Comparison of ENCODE assay signal across 21 mouse cellular contexts in the genomic region with DNA sequence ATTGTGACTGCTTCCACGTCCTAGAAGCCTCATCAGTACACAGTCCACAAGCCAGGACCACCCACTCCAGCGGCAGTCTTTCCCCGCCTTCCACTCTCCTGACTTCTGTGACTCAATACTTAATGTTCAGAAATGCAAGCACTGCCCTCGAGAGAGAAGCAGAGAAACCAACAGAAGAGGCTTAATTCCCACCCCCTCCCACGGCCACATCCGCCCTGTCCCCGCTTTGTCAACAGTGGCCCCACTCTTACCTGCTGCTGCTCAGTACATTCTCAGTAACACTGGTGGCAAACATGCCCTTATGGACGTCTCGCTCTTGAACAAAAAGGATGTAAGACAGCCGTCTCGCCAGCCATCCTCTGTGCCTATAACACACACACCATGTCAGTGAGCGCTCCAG. TPM values are rescaled to one million over a fixed set of nuclear protein-coding genes. Genes with fewer than 3 reads are reported as not detected.
A peak's percentile ranks its signal among the peaks of the same experiment; 100 is the strongest.
DNase-seq lines count a peak whose midpoint lies in the region; ATAC-seq lines count a peak whose summit lies in the region.
"Had no signal": no experiment of that assay in that cellular context is flagged by ENCODE, and none has a peak within 500 bp of the region (broad histone marks: within the 10 kb centered on the region; RNA-seq: fewer than 3 reads in every experiment).

No protein-coding gene starts in this region.

- H3K27ac ChIP-seq in liver, embryonic 12.5 days: 0 out of 2 replicates have a peak overlapping the region, but pooled peaks have one; percentile 4
- 0 out of 2 replicates have a peak overlapping the region, but pooled peaks have one; percentile 19 for H3K27ac ChIP-seq in liver, embryonic 15.5 days (replicated peaks)
- H3K27ac ChIP-seq in lung, embryonic 16.5 days (ENCODE audit: low read length): peak overlapping the region; percentile 67
- H3K27ac ChIP-seq: heart, embryonic 15.5 days; kidney, embryonic 15.5 days; midbrain, embryonic 12.5 days had no signal

- DNase-seq in lung, postnatal 36 days: peak; percentile 67
- no peak for DNase-seq in left cerebral cortex, postnatal 36 days (ENCODE audit: low spot score in 2 of 2)
- DNase-seq in adrenal gland, postnatal 36 days: no peak
- no peak for DNase-seq in thymus, postnatal 14 days
- DNase-seq: adrenal gland, postnatal 25 days; B cell, adult 2 months; cerebellum, adult 2 months; cerebellum, postnatal 14 days; kidney, adult 18-20 months; kidney, postnatal 25 days; thymus, adult 2 months; thymus, postnatal 4 days had no signal

- no peaks in the 10 kb centered on the region for H3K9me3 ChIP-seq in liver, embryonic 12.5 days (replicated peaks)
- no peaks in the 10 kb centered on the region for H3K9me3 ChIP-seq in liver, embryonic 15.5 days (replicated peaks)
- H3K9me3 ChIP-seq in lung, embryonic 16.5 days (ENCODE audit: control insufficient read depth, low read length): no peaks in the 10 kb centered on the region
- H3K9me3 ChIP-seq: heart, embryonic 15.5 days; kidney, embryonic 15.5 days; midbrain, embryonic 12.5 days had no signal

- no peak for ATAC-seq in liver, embryonic 12.5 days
- ATAC-seq in liver, embryonic 15.5 days (ENCODE audit: insufficient read depth): peak; percentile 32; the same call in 1 of the 2 replicates
- ATAC-seq in lung, embryonic 16.5 days (ENCODE audit: low read depth): peak; percentile 82
- ATAC-seq: forebrain, embryonic 16.5 days; hindbrain, embryonic 16.5 days had no signal

- intact Hi-C loops in left cerebral cortex, postnatal 36 days (cut with DNase I): loop anchor here (10.0 kb wide), 1 partner anchor 214 kb away; no protein-coding TSS in a partner anchor

- H3K4me3 ChIP-seq in liver, embryonic 12.5 days: no peak overlapping the region
- H3K4me3 ChIP-seq in liver, embryonic 15.5 days (replicated peaks): no peak overlapping the region
- no peak overlapping the region for H3K4me3 ChIP-seq in lung, embryonic 16.5 days (ENCODE audit: low read length)
- H3K4me3 ChIP-seq: erythroblast, embryonic 14.5 days; heart, embryonic 15.5 days; kidney, embryonic 15.5 days; midbrain, embryonic 12.5 days had no signal

- H3K27me3 ChIP-seq in liver, embryonic 12.5 days (replicated peaks): no peaks in the 10 kb centered on the region
- no peaks in the 10 kb centered on the region for H3K27me3 ChIP-seq in liver, embryonic 15.5 days
- H3K27me3 ChIP-seq in lung, embryonic 16.5 days (ENCODE audit: control insufficient read depth, insufficient read depth, low read depth, low read length): no peaks in the 10 kb centered on the region
- H3K27me3 ChIP-seq: heart, embryonic 15.5 days; kidney, embryonic 15.5 days; midbrain, embryonic 12.5 days had no signal

- H3K36me3 ChIP-seq in liver, embryonic 12.5 days: peaks cover 86% of the 10 kb centered on the region
- peaks cover 69% of the 10 kb centered on the region for H3K36me3 ChIP-seq in liver, embryonic 15.5 days (replicated peaks)
- peaks cover 43% of the 10 kb centered on the region for H3K36me3 ChIP-seq in lung, embryonic 16.5 days (ENCODE audit: control insufficient read depth, insufficient read depth, low read length)

- WGBS in liver, embryonic 12.5 days (ENCODE audit: insufficient replicate concordance): 76% methylated on average over 12 of the region's 12 CpGs
- WGBS in liver, embryonic 15.5 days (ENCODE audit: insufficient replicate concordance): 65% methylated on average over 12 of the region's 12 CpGs
- 54% methylated on average over 12 of the region's 12 CpGs for WGBS in lung, embryonic 16.5 days

- no peak overlapping the region for H3K4me2 ChIP-seq in liver, embryonic 12.5 days
- H3K4me2 ChIP-seq in liver, embryonic 15.5 days: no peak overlapping the region
- H3K4me2 ChIP-seq in lung, embryonic 16.5 days (ENCODE audit: low read depth, low read length): peak overlapping the region; percentile 7; the same call in 1 of the 2 replicates
- H3K4me2 ChIP-seq: heart, embryonic 15.5 days; kidney, embryonic 15.5 days; midbrain, embryonic 12.5 days had no signal

- H3K9ac ChIP-seq in liver, embryonic 12.5 days: no peak overlapping the region
- H3K9ac ChIP-seq in liver, embryonic 15.5 days: no peak overlapping the region
- H3K9ac ChIP-seq in lung, embryonic 16.5 days (ENCODE audit: low read length): no peak overlapping the region
- H3K9ac ChIP-seq: heart, embryonic 15.5 days; kidney, embryonic 15.5 days; midbrain, embryonic 12.5 days had no signal

- peaks cover 38% of the 10 kb centered on the region for H3K4me1 ChIP-seq in liver, embryonic 12.5 days
- peaks cover 36% of the 10 kb centered on the region for H3K4me1 ChIP-seq in liver, embryonic 15.5 days (replicated peaks)
- peaks cover 34% of the 10 kb centered on the region for H3K4me1 ChIP-seq in lung, embryonic 16.5 days (replicated peaks; ENCODE audit: control insufficient read depth, insufficient read depth, low read length)
- H3K4me1 ChIP-seq: heart, embryonic 15.5 days; kidney, embryonic 15.5 days; midbrain, embryonic 12.5 days had no signal

RNA-seq across cellular contexts. Expression of a gene that starts 36.2 kb away (rescaled TPM):
- polyA plus RNA-seq in liver, embryonic 12.5 days (2016; fragmentation: Nextera tagmentation; extraction: Ambion mirVana): 26.9 and 27.1 TPM in 2 replicates
- polyA plus RNA-seq in liver, embryonic 15.5 days (2015; fragmentation: Nextera tagmentation; extraction: Ambion mirVana): 28.3 and 33.6 TPM in 2 replicates
- 37.4 and 37.7 TPM in 2 replicates for polyA plus RNA-seq in lung, embryonic 16.5 days (2015; fragmentation: Nextera tagmentation; extraction: Ambion mirVana)
- 10 to 100 TPM; 42.0 to 43.0 TPM for total RNA-seq in left cerebral cortex, postnatal 36 days (2021)
- total RNA-seq in adrenal gland, postnatal 36 days (2021): 100 to 1,000 TPM; 183 to 606 TPM

Comparison
In these comparisons a context has a peak if more than half of its experiments do, and no peak if none do; other contexts are left out.
1. H3K27ac ChIP-seq: peak in every context shown above with its lines; median percentile 67 in lung, embryonic 16.5 days; 19 in liver, embryonic 15.5 days; 4 in liver, embryonic 12.5 days.